Mouse (Mus musculus): Measurements from ENCODE around the gene Fbxw4.

DNA sequence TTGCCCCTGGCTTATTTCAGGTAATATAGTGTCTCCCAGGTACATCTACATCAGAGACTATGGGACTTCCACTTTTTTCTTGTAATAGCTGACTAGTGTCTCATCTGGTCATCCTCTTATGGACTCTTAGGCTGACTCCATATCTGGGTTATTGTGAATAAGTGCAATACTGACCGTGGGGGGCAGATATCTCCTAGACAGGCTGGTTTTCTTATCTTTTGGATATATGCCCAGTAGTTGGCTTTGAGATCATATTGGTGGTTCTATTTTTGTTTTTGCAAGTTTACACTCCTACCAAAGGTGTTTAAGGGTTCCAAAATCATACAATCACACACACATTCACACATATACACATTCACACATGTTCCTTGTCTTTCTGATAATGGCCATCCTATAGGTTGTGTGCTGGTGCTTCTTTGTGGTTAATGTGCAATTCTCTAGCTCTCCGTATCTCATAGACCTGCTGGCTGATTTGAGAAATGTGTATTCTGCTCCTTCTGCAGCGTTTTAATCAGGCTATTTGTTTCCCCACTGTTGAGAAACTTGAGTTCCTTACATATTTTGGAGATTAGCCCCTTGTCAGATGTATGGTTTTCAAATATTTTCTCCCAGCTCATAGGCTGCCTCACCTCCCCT, 20.5 kb upstream of the Fbxw4 start:
- TF ChIP-seq CTCF (IDR thresholded peaks at IDR 0.05; ENCODE audit: low read depth, low read length) (no peak), EP300 (IDR thresholded peaks at IDR 0.05; ENCODE audit: insufficient read depth, low read depth, low read length) (no peak), POLR2A (IDR thresholded peaks at IDR 0.05; ENCODE audit: insufficient read depth, low read length) (no peak)
